Mouse (Mus musculus) ES-E14 (cell line): Measurements from ENCODE around the gene Itk. TPM values are rescaled to one million over a fixed set of nuclear protein-coding genes. Genes with fewer than 3 reads are reported as not detected.

Experiments
- DNase-seq: peaks from one replicate; pipeline ENCODE4 v3.0.0-alpha.2; 2013; ENCODE audit warnings: low read depth, low spot score
- H3K27ac ChIP-seq: 2 replicates; pipeline ENCODE4 v1.5.1; 2012; ENCODE audit warnings: low read depth, mild to moderate bottlenecking, low read length, moderate library complexity, mixed read lengths; ENCODE audit not compliant: poor library complexity, insufficient read depth, severe bottlenecking
- H3K36me3 ChIP-seq: 2 replicates; pipeline ENCODE4 v1.6.1; 2012; ENCODE audit warnings: mild to moderate bottlenecking, low read length, moderate library complexity, mixed read lengths; ENCODE audit not compliant: control insufficient read depth, poor library complexity, insufficient read depth, severe bottlenecking
- H3K4me1 ChIP-seq, 2 experiments: fragments of 150-350 bp in 1 of 2; sonication (generic) in 1 of 2; 2 replicates each; pipeline ENCODE4 v1.6.1; 2012; ENCODE audit warnings: low read length in 2 of 2, mild to moderate bottlenecking in 1 of 2, mixed read lengths in 1 of 2; ENCODE audit not compliant: control insufficient read depth in 2 of 2, insufficient read depth in 2 of 2, poor library complexity in 1 of 2
- H3K4me3 ChIP-seq, 2 experiments: fragments of 150-350 bp in 1 of 2; sonication (generic) in 1 of 2; 2 replicates each; pipeline ENCODE4 v1.5.1; 2012; ENCODE audit warnings: low read length in 2 of 2, low read depth in 1 of 2, mild to moderate bottlenecking in 1 of 2, mixed read lengths in 1 of 2; ENCODE audit not compliant: insufficient read depth in 1 of 2, poor library complexity in 1 of 2, severe bottlenecking in 1 of 2
- H3K9ac ChIP-seq: 2 replicates; pipeline ENCODE4 v1.6.1; 2012; ENCODE audit warnings: low read depth, mild to moderate bottlenecking, low read length, mixed read lengths; ENCODE audit not compliant: poor library complexity, insufficient read depth, severe bottlenecking
- H3K9me3 ChIP-seq: fragments of 150-350 bp; sonication (generic); 2 replicates; pipeline ENCODE4 v1.6.1; 2012; ENCODE audit warnings: low read depth, mild to moderate bottlenecking, low read length; ENCODE audit not compliant: control insufficient read depth, insufficient read depth
- CHD2 ChIP-seq: IDR thresholded peaks from 2 replicates; pipeline ENCODE4 v1.6.1; 2014; ENCODE audit warnings: mild to moderate bottlenecking, low read depth, low read length, inconsistent platforms
- HCFC1 ChIP-seq: IDR thresholded peaks from 2 replicates; pipeline ENCODE4 v1.6.1; 2012; ENCODE audit warnings: low read length, inconsistent platforms, borderline replicate concordance; ENCODE audit not compliant: insufficient read depth
- MAFK ChIP-seq: IDR thresholded peaks from 2 replicates; pipeline ENCODE4 v1.6.1; 2014; ENCODE audit warnings: mild to moderate bottlenecking, low read depth, low read length, inconsistent platforms; ENCODE audit not compliant: insufficient read depth
- ZC3H11A ChIP-seq: IDR thresholded peaks from 2 replicates; pipeline ENCODE4 v1.6.1; 2012; ENCODE audit warnings: low read depth, mild to moderate bottlenecking, inconsistent platforms, low read length, borderline replicate concordance
- ZNF384 ChIP-seq: IDR thresholded peaks from 2 replicates; pipeline ENCODE4 v1.6.1; 2012; ENCODE audit warnings: low read depth, low read length, inconsistent platforms
- in situ Hi-C, 2 experiments: fragments of 600-800 bp; cut with MboI; formaldehyde crosslinking; loops; one replicate each; pipeline ENCODE4 v1.15.1; 2025; ENCODE audit warnings: low sequenced_read_pairs in 2 of 2, inconsistent platforms in 1 of 2; ENCODE audit not compliant: unreplicated experiment in 2 of 2
- total RNA-seq: library from RNA; depleted of rRNA; stranded (reverse); fragments of 300-350 nt; gene quantifications from 2 replicates; pipeline ENCODE4 v1.2.3, GENCODE M21; 2012

The Itk gene
- total RNA-seq, 1 experiment, result not detected

- no peak for TF ChIP-seq ZC3H11A
- no peak for TF ChIP-seq MAFK
- TF ChIP-seq HCFC1, result no peak
- no peak for TF ChIP-seq CHD2
- no peak for TF ChIP-seq ZNF384
- no peak for DNase-seq
- no peak overlapping the region for H3K9ac ChIP-seq
- H3K27ac ChIP-seq, result no peak overlapping the region
- H3K36me3 ChIP-seq, result no peaks in the 10 kb centered on the region
- in situ Hi-C loops, result no loop called here
- H3K4me1 ChIP-seq, result peaks cover 0 to under 1% of the 10 kb centered on the region in 2 experiments; a peak in 1 of 4 replicates
- no peak overlapping the region for H3K4me3 ChIP-seq
- no peaks in the 10 kb centered on the region for H3K9me3 ChIP-seq
These were observed 83.3 kb downstream of the Itk start for GRCm38 (mm10) chr11:46305881-46306520.

- no peak overlapping the region for H3K9ac ChIP-seq
- TF ChIP-seq CHD2 (no peak), MAFK (no peak), ZNF384 (no peak), ZC3H11A (no peak), HCFC1 (no peak)
- no peaks in the 10 kb centered on the region for H3K36me3 ChIP-seq
- no peak overlapping the region for H3K27ac ChIP-seq
- no peak for DNase-seq
- H3K4me1 ChIP-seq, result no peaks in the 10 kb centered on the region; a peak in 1 of 4 replicates
- in situ Hi-C loops, result no loop called here
- no peak overlapping the region for H3K4me3 ChIP-seq
- no peaks in the 10 kb centered on the region for H3K9me3 ChIP-seq
These were observed 84.2 kb downstream of the Itk start for GRCm38 (mm10) chr11:46304864-46305710.

- no peak overlapping the region for H3K4me3 ChIP-seq
- DNase-seq, result no peak
- no peaks in the 10 kb centered on the region; a peak in 1 of 4 replicates for H3K4me1 ChIP-seq
- H3K9me3 ChIP-seq, result no peaks in the 10 kb centered on the region
- no peaks in the 10 kb centered on the region for H3K36me3 ChIP-seq
- in situ Hi-C loops, result no loop called here
- TF ChIP-seq MAFK (no peak), CHD2 (no peak), HCFC1 (no peak), ZNF384 (no peak), ZC3H11A (no peak)
- no peak overlapping the region for H3K9ac ChIP-seq
- H3K27ac ChIP-seq, result no peak overlapping the region
These were observed 85.2 kb downstream of the Itk start for GRCm38 (mm10) chr11:46304093-46304492.

GRCm38 (mm10) chr11:46302471-46302870 lies 86.8 kb downstream of the Itk start:
- H3K9me3 ChIP-seq, result no peaks in the 10 kb centered on the region
- in situ Hi-C loops, result no loop called here
- H3K4me1 ChIP-seq, result no peaks in the 10 kb centered on the region; a peak in 1 of 4 replicates

More at GRCm38 (mm10) chr11:46302471-46302870, 86.8 kb downstream of the Itk start:
- no peaks in the 10 kb centered on the region for H3K36me3 ChIP-seq
- no peak for DNase-seq
- no peak overlapping the region for H3K4me3 ChIP-seq
- no peak overlapping the region for H3K9ac ChIP-seq
- no peak for TF ChIP-seq MAFK
- TF ChIP-seq ZNF384, result no peak
- no peak for TF ChIP-seq HCFC1
- TF ChIP-seq CHD2, result no peak
- no peak for TF ChIP-seq ZC3H11A
- H3K27ac ChIP-seq, result no peak overlapping the region
